Mouse (Mus musculus): ENCODE data around the gene Mbd5.

Gene Mbd5

DNA sequence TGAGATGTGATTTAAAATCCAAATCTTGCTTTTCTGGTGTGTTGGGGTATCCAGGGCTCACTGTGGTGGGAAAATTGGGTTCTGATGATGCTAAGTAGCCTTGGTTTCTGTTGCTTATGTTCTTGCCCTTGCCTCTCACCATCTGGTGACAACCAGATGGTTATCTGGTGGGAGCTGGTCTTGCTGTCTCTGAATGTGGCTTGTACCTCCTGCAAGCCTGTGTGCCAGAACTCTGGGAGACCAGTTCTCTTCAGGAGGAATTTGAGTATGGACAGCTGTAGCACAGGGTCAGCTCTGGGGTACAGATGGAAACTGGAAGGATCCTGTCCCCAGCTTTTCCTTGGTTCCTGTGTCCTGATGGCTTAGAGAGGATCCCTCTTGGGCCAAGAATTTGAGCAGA lies 280.4 kb downstream of the Mbd5 start:
- no peak for DNase-seq (ENCODE audit: low read depth, low spot score)
- H3K27me3 ChIP-seq (ENCODE audit: control insufficient read depth, insufficient read depth, low read length, poor library complexity, severe bottlenecking) = no peaks in the 10 kb centered on the region

DNA sequence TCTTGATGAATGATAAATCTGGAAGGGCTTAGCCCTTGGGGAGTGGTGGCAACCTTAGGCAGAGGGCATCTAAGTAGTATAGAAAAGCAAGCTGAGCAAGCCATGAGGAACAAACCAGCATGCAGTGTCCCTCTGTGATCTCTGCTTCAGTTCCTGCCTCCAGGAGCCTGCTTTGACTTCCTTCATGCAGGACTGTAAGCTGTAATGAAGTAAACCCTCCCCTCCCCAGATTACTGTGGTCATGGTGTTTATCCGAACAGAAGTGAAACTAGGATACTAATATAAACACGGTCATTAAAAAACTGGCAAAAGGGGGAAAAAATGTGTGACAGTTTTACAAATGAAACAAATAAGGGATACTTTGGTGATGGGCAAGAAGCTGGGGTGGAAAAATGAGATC lies 284.8 kb downstream of the Mbd5 start:
- Histone ChIP-seq H3K27me3 (ENCODE audit: control insufficient read depth, insufficient read depth, low read length, poor library complexity, severe bottlenecking) (no peaks in the 10 kb centered on the region), H3K36me3 (ENCODE audit: control insufficient read depth, insufficient read depth, low read length, poor library complexity, severe bottlenecking) (no peaks in the 10 kb centered on the region)
- DNase-seq (ENCODE audit: low read depth, low spot score) = no peak

More for the DNA sequence above, 280.4 kb downstream of the Mbd5 start:
- no peaks in the 10 kb centered on the region for H3K36me3 ChIP-seq (ENCODE audit: control insufficient read depth, insufficient read depth, low read length, poor library complexity, severe bottlenecking)

GRCm38 (mm10) chr2:49241715-49242114 lies 292.4 kb downstream of the Mbd5 start:
- peak; percentile 16 for DNase-seq (ENCODE audit: low read depth, low spot score)
- H3K36me3 ChIP-seq (ENCODE audit: control insufficient read depth, insufficient read depth, low read length, poor library complexity, severe bottlenecking) = no peaks in the 10 kb centered on the region

DNA sequence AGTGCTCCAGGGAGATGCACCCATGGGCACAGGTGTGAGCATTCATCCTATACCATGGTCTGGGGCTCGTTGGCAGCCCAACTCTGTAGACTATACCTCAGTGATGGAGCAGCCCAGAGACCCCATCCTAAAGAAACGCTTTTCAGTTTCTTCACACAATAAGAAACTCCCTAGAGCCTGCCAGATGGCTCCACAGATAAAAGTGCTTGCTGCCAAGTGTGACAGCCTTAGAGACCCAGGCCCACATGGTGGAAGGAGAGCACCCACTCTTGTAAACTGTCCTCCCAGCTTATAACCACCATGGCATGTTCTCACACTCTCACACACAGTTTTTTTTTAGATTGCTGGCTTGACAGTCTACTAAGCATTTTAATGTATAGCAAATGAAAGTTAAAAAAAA lies 314.8 kb downstream of the Mbd5 start:
- Histone ChIP-seq H3K36me3 (ENCODE audit: control insufficient read depth, insufficient read depth, low read length, poor library complexity, severe bottlenecking) (no peaks in the 10 kb centered on the region), H3K27me3 (ENCODE audit: control insufficient read depth, insufficient read depth, low read length, poor library complexity, severe bottlenecking) (no peaks in the 10 kb centered on the region)
- DNase-seq (ENCODE audit: low read depth, low spot score) = no peak

More at GRCm38 (mm10) chr2:49241715-49242114, 292.4 kb downstream of the Mbd5 start:
- no peaks in the 10 kb centered on the region for H3K27me3 ChIP-seq (ENCODE audit: control insufficient read depth, insufficient read depth, low read length, poor library complexity, severe bottlenecking)

GRCm38 (mm10) chr2:49272295-49272967 lies 323.1 kb downstream of the Mbd5 start:
- DNase-seq (ENCODE audit: low read depth, low spot score) = no peak
- Histone ChIP-seq H3K27me3 (ENCODE audit: control insufficient read depth, insufficient read depth, low read length, poor library complexity, severe bottlenecking) (no peaks in the 10 kb centered on the region), H3K36me3 (ENCODE audit: control insufficient read depth, insufficient read depth, low read length, poor library complexity, severe bottlenecking) (no peaks in the 10 kb centered on the region)

GRCm38 (mm10) chr2:49276017-49276722 lies 326.9 kb downstream of the Mbd5 start:
- H3K36me3 ChIP-seq (ENCODE audit: control insufficient read depth, insufficient read depth, low read length, poor library complexity, severe bottlenecking) = no peaks in the 10 kb centered on the region
- DNase-seq (ENCODE audit: low read depth, low spot score) = no peak
- no peaks in the 10 kb centered on the region for H3K27me3 ChIP-seq (ENCODE audit: control insufficient read depth, insufficient read depth, low read length, poor library complexity, severe bottlenecking)

DNA sequence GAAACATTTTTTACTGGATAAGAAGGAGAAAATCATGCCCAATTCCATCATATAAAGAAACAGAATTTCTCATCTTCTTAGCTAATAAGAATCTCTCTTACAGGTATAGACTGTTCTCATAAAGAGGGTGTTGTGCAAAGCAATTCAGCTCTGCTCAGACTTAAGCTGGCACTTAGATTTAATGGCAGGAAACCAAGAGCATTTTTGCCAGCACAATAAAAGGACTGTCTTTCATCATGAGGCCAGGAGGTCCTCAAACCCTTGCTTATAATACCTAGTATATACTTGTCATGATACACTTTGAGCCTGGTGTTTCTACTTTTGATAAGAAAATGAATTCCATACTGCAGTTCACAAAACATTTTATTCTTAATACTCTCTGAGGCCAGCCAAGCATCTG lies 331.2 kb downstream of the Mbd5 start:
- no peak for DNase-seq (ENCODE audit: low read depth, low spot score)
- Histone ChIP-seq H3K36me3 (ENCODE audit: control insufficient read depth, insufficient read depth, low read length, poor library complexity, severe bottlenecking) (no peaks in the 10 kb centered on the region), H3K27me3 (ENCODE audit: control insufficient read depth, insufficient read depth, low read length, poor library complexity, severe bottlenecking) (no peaks in the 10 kb centered on the region)

GRCm38 (mm10) chr2:49283583-49283982 lies 334.3 kb downstream of the Mbd5 start:
- H3K36me3 ChIP-seq (ENCODE audit: control insufficient read depth, insufficient read depth, low read length, poor library complexity, severe bottlenecking) = no peaks in the 10 kb centered on the region
- no peaks in the 10 kb centered on the region for H3K27me3 ChIP-seq (ENCODE audit: control insufficient read depth, insufficient read depth, low read length, poor library complexity, severe bottlenecking)
- no peak for DNase-seq (ENCODE audit: low read depth, low spot score)

GRCm38 (mm10) chr2:49286965-49287364 lies 337.7 kb downstream of the Mbd5 start:
- H3K36me3 ChIP-seq (ENCODE audit: control insufficient read depth, insufficient read depth, low read length, poor library complexity, severe bottlenecking) = no peaks in the 10 kb centered on the region
- DNase-seq (ENCODE audit: low read depth, low spot score) = no peak
- no peaks in the 10 kb centered on the region for H3K27me3 ChIP-seq (ENCODE audit: control insufficient read depth, insufficient read depth, low read length, poor library complexity, severe bottlenecking)

- no peak for DNase-seq (ENCODE audit: low read depth, low spot score)
- Histone ChIP-seq H3K36me3 (ENCODE audit: control insufficient read depth, insufficient read depth, low read length, poor library complexity, severe bottlenecking) (no peaks in the 10 kb centered on the region), H3K27me3 (ENCODE audit: control insufficient read depth, insufficient read depth, low read length, poor library complexity, severe bottlenecking) (no peaks in the 10 kb centered on the region)
These were observed 342.4 kb downstream of the Mbd5 start for GRCm38 (mm10) chr2:49291709-49292108.

DNA sequence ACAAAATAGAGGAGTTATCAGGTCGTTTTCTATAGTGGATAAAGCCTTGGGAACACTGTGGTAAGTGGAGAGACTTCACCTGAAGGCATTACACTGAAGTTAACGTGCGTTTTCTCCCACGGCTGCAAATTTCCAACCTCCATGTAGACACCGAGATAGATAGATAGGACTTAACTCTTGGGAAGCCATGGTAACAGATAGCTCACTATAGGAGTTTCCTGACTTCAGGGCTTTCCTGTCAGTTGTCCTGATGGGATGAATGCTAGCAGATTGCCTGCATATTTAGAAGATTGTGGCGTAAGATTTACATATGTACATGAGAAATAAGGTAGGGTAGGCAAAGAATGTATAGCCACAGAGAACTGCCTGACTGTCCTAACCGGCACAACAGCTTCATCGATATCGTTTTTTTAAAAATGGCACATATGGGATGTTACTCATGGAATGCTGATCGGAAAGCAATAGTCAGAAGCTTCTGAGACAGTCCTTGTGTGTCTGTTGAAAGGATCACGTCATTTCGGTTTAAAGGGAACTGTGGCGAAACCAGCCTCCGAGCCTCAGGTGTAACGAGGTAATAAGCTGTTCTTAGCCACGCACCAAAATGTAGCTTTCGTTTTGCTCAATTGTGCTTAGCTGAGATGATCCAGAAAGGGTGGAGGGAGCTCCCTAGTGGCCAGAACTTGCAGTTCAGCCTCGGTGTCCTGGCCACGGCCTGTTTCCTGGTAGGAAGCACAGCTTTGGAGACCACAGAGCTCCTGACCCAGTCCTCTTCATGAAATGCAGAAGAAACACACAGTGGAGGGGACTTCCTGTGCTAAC lies 363.5 kb downstream of the Mbd5 start:
- H3K27me3 ChIP-seq (ENCODE audit: control insufficient read depth, insufficient read depth, low read length, poor library complexity, severe bottlenecking) = no peaks in the 10 kb centered on the region
- DNase-seq (ENCODE audit: low read depth, low spot score) = peak; percentile 89
- no peaks in the 10 kb centered on the region; the same call in 1 of the 2 replicates for H3K36me3 ChIP-seq (ENCODE audit: control insufficient read depth, insufficient read depth, low read length, poor library complexity, severe bottlenecking)

DNA sequence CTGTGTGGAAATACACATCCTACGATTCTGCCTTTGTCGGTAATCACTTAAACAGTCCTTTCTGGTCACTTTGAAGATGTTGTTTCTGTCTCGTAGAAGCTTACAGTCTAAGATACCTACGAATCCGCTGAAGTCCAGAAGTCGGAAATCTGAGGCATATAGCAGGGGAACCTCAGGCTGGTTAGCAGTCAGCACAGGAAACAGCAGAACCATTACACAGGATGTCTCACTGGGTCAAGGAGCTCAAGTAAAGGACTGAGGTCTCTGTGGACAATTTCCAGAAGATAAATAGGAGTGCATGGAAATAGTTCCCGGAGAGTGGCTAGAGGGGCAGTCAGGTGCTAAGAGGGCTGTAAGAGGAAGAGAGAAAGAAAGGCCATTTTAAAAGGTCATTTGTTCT lies 384.3 kb downstream of the Mbd5 start:
- no peak for DNase-seq (ENCODE audit: low read depth, low spot score)
- no peaks in the 10 kb centered on the region for H3K36me3 ChIP-seq (ENCODE audit: control insufficient read depth, insufficient read depth, low read length, poor library complexity, severe bottlenecking)
- H3K27me3 ChIP-seq (ENCODE audit: control insufficient read depth, insufficient read depth, low read length, poor library complexity, severe bottlenecking) = no peaks in the 10 kb centered on the region

GRCm38 (mm10) chr2:49335267-49335666 lies 386.0 kb downstream of the Mbd5 start:
- DNase-seq (ENCODE audit: low read depth, low spot score) = no peak
- H3K36me3 ChIP-seq (ENCODE audit: control insufficient read depth, insufficient read depth, low read length, poor library complexity, severe bottlenecking) = no peaks in the 10 kb centered on the region

GRCm38 (mm10) chr2:49344287-49344686 lies 395.0 kb downstream of the Mbd5 start:
- DNase-seq (ENCODE audit: low read depth, low spot score) = no peak
- Histone ChIP-seq H3K36me3 (ENCODE audit: control insufficient read depth, insufficient read depth, low read length, poor library complexity, severe bottlenecking) (no peaks in the 10 kb centered on the region), H3K27me3 (ENCODE audit: control insufficient read depth, insufficient read depth, low read length, poor library complexity, severe bottlenecking) (no peaks in the 10 kb centered on the region)

More at GRCm38 (mm10) chr2:49335267-49335666, 386.0 kb downstream of the Mbd5 start:
- H3K27me3 ChIP-seq (ENCODE audit: control insufficient read depth, insufficient read depth, low read length, poor library complexity, severe bottlenecking) = no peaks in the 10 kb centered on the region

DNA sequence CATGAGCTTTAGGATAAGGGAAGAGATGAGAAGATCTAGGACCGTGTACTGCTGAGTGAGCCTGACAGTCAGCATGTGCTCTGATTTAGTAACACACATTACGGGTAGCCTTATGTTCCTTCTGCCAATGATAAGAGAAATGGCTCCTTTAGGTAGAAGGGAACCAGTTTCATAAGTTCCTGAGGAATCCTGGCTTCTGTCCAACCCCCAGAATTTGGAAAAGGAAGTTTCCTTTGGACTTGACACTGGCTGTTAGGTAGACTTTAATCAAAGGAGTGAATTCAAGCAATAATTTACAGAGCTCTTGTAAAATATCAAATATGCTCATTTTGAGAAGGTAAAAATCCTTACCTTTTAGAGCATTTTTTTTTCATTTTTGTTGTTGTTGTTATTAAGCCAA lies 396.5 kb downstream of the Mbd5 start:
- no peak for DNase-seq (ENCODE audit: low read depth, low spot score)
- no peaks in the 10 kb centered on the region for H3K36me3 ChIP-seq (ENCODE audit: control insufficient read depth, insufficient read depth, low read length, poor library complexity, severe bottlenecking)
- no peaks in the 10 kb centered on the region for H3K27me3 ChIP-seq (ENCODE audit: control insufficient read depth, insufficient read depth, low read length, poor library complexity, severe bottlenecking)
